ENCODE assay signal across 16 mouse cellular contexts in genomic region chr7:64728816-64729215, GRCm38 (mm10).
A peak's percentile ranks its signal among the peaks of the same experiment; 100 is the strongest.
DNase-seq lines count a peak whose midpoint lies in the region; ATAC-seq and TF ChIP-seq lines count a peak whose summit lies in the region.
"Had no signal": no experiment of that assay in that cellular context is flagged by ENCODE, and none has a peak within 500 bp of the region (broad histone marks: within the 10 kb centered on the region; RNA-seq: fewer than 3 reads in every experiment).

No protein-coding gene starts in this region.

- no peaks in the 10 kb centered on the region for H3K9me3 ChIP-seq in hindbrain, embryonic 13.5 days
- no peaks in the 10 kb centered on the region for H3K9me3 ChIP-seq in hindbrain, embryonic 10.5 days
- H3K9me3 ChIP-seq in liver, embryonic 11.5 days (ENCODE audit: control insufficient read depth, low read length) = no peaks in the 10 kb centered on the region
- no peaks in the 10 kb centered on the region for H3K9me3 ChIP-seq in neural tube, embryonic 13.5 days
- H3K9me3 ChIP-seq: embryonic facial prominence, embryonic 10.5 days; forebrain, embryonic 13.5 days; heart, embryonic 13.5 days had no signal

- no peak overlapping the region for H3K4me3 ChIP-seq in hindbrain, embryonic 13.5 days
- H3K4me3 ChIP-seq in hindbrain, embryonic 10.5 days = no peak overlapping the region
- no peak overlapping the region for H3K4me3 ChIP-seq in liver, adult 2 months (ENCODE audit: insufficient read depth, low read depth, low read length)
- no peak overlapping the region for H3K4me3 ChIP-seq in liver, embryonic 11.5 days (ENCODE audit: low read depth, low read length)
- H3K4me3 ChIP-seq in neural tube, embryonic 13.5 days = no peak overlapping the region
- H3K4me3 ChIP-seq: embryonic facial prominence, embryonic 10.5 days; forebrain, embryonic 13.5 days; heart, embryonic 13.5 days had no signal

- no peak for TF ChIP-seq CTCF in liver, adult 2 months (IDR thresholded peaks at IDR 0.05; ENCODE audit: low read depth, low read length)

- TF ChIP-seq POLR2A in liver, adult 2 months (IDR thresholded peaks at IDR 0.05; ENCODE audit: extremely low read depth, insufficient read depth, low read length) = no peak

- H3K27me3 ChIP-seq in hindbrain, embryonic 13.5 days = no peaks in the 10 kb centered on the region
- no peaks in the 10 kb centered on the region for H3K27me3 ChIP-seq in hindbrain, embryonic 10.5 days (ENCODE audit: insufficient read depth, poor library complexity, severe bottlenecking)
- H3K27me3 ChIP-seq in liver, adult 2 months (ENCODE audit: control insufficient read depth, insufficient read depth, low read length) = no peaks in the 10 kb centered on the region
- H3K27me3 ChIP-seq in liver, embryonic 11.5 days (replicated peaks; ENCODE audit: control insufficient read depth, insufficient read depth, low read length) = no peaks in the 10 kb centered on the region
- H3K27me3 ChIP-seq in neural tube, embryonic 13.5 days = no peaks in the 10 kb centered on the region
- H3K27me3 ChIP-seq: forebrain, embryonic 13.5 days; heart, embryonic 13.5 days had no signal

- H3K4me1 ChIP-seq in hindbrain, embryonic 13.5 days (replicated peaks) = peaks cover 29% of the 10 kb centered on the region
- H3K4me1 ChIP-seq in hindbrain, embryonic 10.5 days (replicated peaks) = 0 out of 2 replicates have a peak, but pooled peaks cover 7% of the 10 kb centered on the region
- no peaks in the 10 kb centered on the region for H3K4me1 ChIP-seq in liver, adult 2 months (ENCODE audit: control insufficient read depth, insufficient read depth, low read length)
- no peaks in the 10 kb centered on the region for H3K4me1 ChIP-seq in liver, embryonic 11.5 days (replicated peaks; ENCODE audit: control insufficient read depth, insufficient read depth, low read length)
- H3K4me1 ChIP-seq in neural tube, embryonic 13.5 days (replicated peaks) = peaks cover 36% of the 10 kb centered on the region
- H3K4me1 ChIP-seq: embryonic facial prominence, embryonic 10.5 days; heart, embryonic 13.5 days had no signal

- no peaks in the 10 kb centered on the region for H3K36me3 ChIP-seq in hindbrain, embryonic 13.5 days
- H3K36me3 ChIP-seq in hindbrain, embryonic 10.5 days = no peaks in the 10 kb centered on the region
- H3K36me3 ChIP-seq in liver, adult 2 months (ENCODE audit: control insufficient read depth, insufficient read depth, low read length) = no peaks in the 10 kb centered on the region
- H3K36me3 ChIP-seq in liver, embryonic 11.5 days (ENCODE audit: control insufficient read depth, insufficient read depth, low read length) = no peaks in the 10 kb centered on the region
- no peaks in the 10 kb centered on the region for H3K36me3 ChIP-seq in neural tube, embryonic 13.5 days
- H3K36me3 ChIP-seq: embryonic facial prominence, embryonic 10.5 days; heart, embryonic 13.5 days had no signal

- H3K4me2 ChIP-seq in hindbrain, embryonic 13.5 days = no peak overlapping the region
- no peak overlapping the region for H3K4me2 ChIP-seq in liver, embryonic 11.5 days
- no peak overlapping the region for H3K4me2 ChIP-seq in neural tube, embryonic 13.5 days
- H3K4me2 ChIP-seq: forebrain, embryonic 13.5 days; heart, embryonic 13.5 days; hindbrain, embryonic 14.5 days had no signal

- no peak overlapping the region for H3K9ac ChIP-seq in hindbrain, embryonic 13.5 days
- no peak overlapping the region for H3K9ac ChIP-seq in liver, adult 2 months (ENCODE audit: low read depth, low read length)
- no peak overlapping the region for H3K9ac ChIP-seq in liver, embryonic 11.5 days (ENCODE audit: low read depth, low read length)
- H3K9ac ChIP-seq in neural tube, embryonic 13.5 days = no peak overlapping the region
- H3K9ac ChIP-seq: forebrain, embryonic 13.5 days; heart, embryonic 13.5 days; hindbrain, embryonic 14.5 days had no signal

- DNase-seq in hindbrain, embryonic 10.5 days (ENCODE audit: low spot score) = no peak
- peak; percentile 76 for DNase-seq in liver, adult 2 months (ENCODE audit: extremely low read depth, low read depth, low spot score)
- no peak for DNase-seq in liver, embryonic 11.5 days (ENCODE audit: low spot score)
- DNase-seq in neural tube, embryonic 10.5 days (ENCODE audit: extremely low spot score, low spot score) = no peak
- peak; percentile 7 for DNase-seq in lung, postnatal 25 days (ENCODE audit: low spot score)
- no peak for DNase-seq in cerebellum, postnatal 14 days
- DNase-seq: adrenal gland, adult 8-10 months; adrenal gland, postnatal 36 days; gastrocnemius, postnatal 36 days; heart, adult 11 months had no signal

- H3K27ac ChIP-seq in hindbrain, embryonic 13.5 days = peak overlapping the region; percentile 50; the same call in 1 of the 2 replicates
- H3K27ac ChIP-seq in hindbrain, embryonic 10.5 days = no peak overlapping the region
- H3K27ac ChIP-seq in liver, adult 2 months (replicated peaks; ENCODE audit: insufficient read depth, low read depth, low read length) = no peak overlapping the region
- no peak overlapping the region for H3K27ac ChIP-seq in liver, embryonic 11.5 days (ENCODE audit: low read depth, low read length)
- 0 out of 2 replicates have a peak overlapping the region, but pooled peaks have one; percentile 46 for H3K27ac ChIP-seq in neural tube, embryonic 13.5 days (replicated peaks)
- H3K27ac ChIP-seq: embryonic facial prominence, embryonic 10.5 days; heart, embryonic 13.5 days; hindbrain, embryonic 14.5 days had no signal

- H3K79me2 ChIP-seq in liver, adult 2 months (ENCODE audit: control insufficient read depth, insufficient read depth, low read length) = no peaks in the 10 kb centered on the region

- no peak for ATAC-seq in hindbrain, embryonic 13.5 days (ENCODE audit: low FRiP score)
- no peak for ATAC-seq in liver, embryonic 11.5 days (replicated peaks; ENCODE audit: low FRiP score)
- no peak for ATAC-seq in neural tube, embryonic 13.5 days (ENCODE audit: low read depth)

- 81% methylated on average over 3 of the region's 3 CpGs for WGBS in hindbrain, embryonic 13.5 days
- 84% methylated on average over 3 of the region's 3 CpGs for WGBS in hindbrain, embryonic 10.5 days
- 15% methylated on average over 3 of the region's 3 CpGs for WGBS in liver, adult 2 months
- WGBS in liver, embryonic 11.5 days = 71% methylated on average over 3 of the region's 3 CpGs
- 82% methylated on average over 3 of the region's 3 CpGs for WGBS in neural tube, embryonic 13.5 days

Comparison
In these comparisons a context has a peak if more than half of its experiments do, and no peak if none do; other contexts are left out.
1. H3K27ac ChIP-seq: peak in hindbrain, embryonic 13.5 days (single experiment) and neural tube, embryonic 13.5 days (single experiment); none in hindbrain, embryonic 10.5 days (single experiment), liver, adult 2 months (single experiment) and liver, embryonic 11.5 days (single experiment).
2. DNase-seq: peak in liver, adult 2 months (single experiment) and lung, postnatal 25 days (single experiment); none in hindbrain, embryonic 10.5 days (single experiment), liver, embryonic 11.5 days (single experiment), neural tube, embryonic 10.5 days (single experiment) and cerebellum, postnatal 14 days (0 of 2).